ENCODE assay signal across 22 mouse cellular contexts in the genomic region with DNA sequence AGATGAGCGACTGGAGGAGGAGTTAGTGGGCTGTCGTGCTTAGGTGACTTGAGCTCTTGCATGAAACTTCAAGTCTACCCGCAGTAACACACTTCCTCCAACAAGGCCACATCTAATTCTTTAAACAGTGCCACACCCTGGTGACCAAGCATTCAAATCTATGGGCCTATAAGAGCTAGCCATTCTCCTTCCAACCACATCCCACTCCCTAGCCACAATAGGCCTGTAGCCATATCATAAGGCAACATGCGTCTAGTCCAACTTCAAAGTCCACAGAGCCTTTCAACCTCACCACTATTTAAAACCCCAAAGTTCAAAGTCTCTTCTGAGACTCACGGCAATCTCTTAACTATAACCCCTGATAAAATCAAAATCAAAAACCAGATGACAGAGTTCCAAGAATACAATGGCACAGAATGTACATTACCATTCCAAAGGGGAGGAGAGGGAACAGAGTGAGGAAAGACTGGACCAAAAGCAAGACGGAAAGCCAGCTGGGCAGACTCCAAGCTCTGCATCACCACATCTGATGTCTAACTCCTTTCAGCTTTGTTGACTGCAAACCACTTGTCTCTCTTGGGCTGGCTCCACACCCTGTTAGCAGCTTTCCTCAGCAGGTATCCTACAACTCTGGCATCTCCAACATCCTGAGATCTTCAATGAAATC. TPM values are rescaled to one million over a fixed set of nuclear protein-coding genes. Genes with fewer than 3 reads are reported as not detected.
A peak's percentile ranks its signal among the peaks of the same experiment; 100 is the strongest.
DNase-seq lines count a peak whose midpoint lies in the region; ATAC-seq and TF ChIP-seq lines count a peak whose summit lies in the region.
"Had no signal": no experiment of that assay in that cellular context is flagged by ENCODE, and none has a peak within 500 bp of the region (broad histone marks: within the 10 kb centered on the region; RNA-seq: fewer than 3 reads in every experiment).

No protein-coding gene starts in this region.

- no peaks in the 10 kb centered on the region for H3K4me1 ChIP-seq in intestine, postnatal 0 days (replicated peaks; ENCODE audit: control insufficient read depth, insufficient read depth, low read length)
- no peaks in the 10 kb centered on the region for H3K4me1 ChIP-seq in stomach, postnatal 0 days (replicated peaks; ENCODE audit: control insufficient read depth, insufficient read depth)
- no peaks in the 10 kb centered on the region for H3K4me1 ChIP-seq in liver, embryonic 11.5 days (replicated peaks; ENCODE audit: control insufficient read depth, insufficient read depth, low read length)
- H3K4me1 ChIP-seq: forebrain, embryonic 13.5 days; hindbrain, embryonic 13.5 days; limb, embryonic 15.5 days; midbrain, embryonic 15.5 days had no signal

- peak; percentile 87 for ATAC-seq in intestine, postnatal 0 days
- ATAC-seq in stomach, postnatal 0 days (ENCODE audit: low FRiP score, low TSS enrichment): peak; percentile 88
- no peak for ATAC-seq in liver, embryonic 11.5 days (replicated peaks; ENCODE audit: low FRiP score)
- ATAC-seq: forebrain, embryonic 13.5 days; lung, postnatal 0 days; midbrain, embryonic 15.5 days had no signal

- 51% methylated on average over 6 of the region's 6 CpGs for WGBS in intestine, postnatal 0 days
- WGBS in stomach, postnatal 0 days: 65% methylated on average over 6 of the region's 6 CpGs
- 68% methylated on average over 6 of the region's 6 CpGs for WGBS in liver, embryonic 11.5 days

- no peak overlapping the region for H3K9ac ChIP-seq in intestine, postnatal 0 days (ENCODE audit: low read depth, low read length)
- no peak overlapping the region for H3K9ac ChIP-seq in stomach, postnatal 0 days (ENCODE audit: low read length)
- H3K9ac ChIP-seq in liver, embryonic 11.5 days (ENCODE audit: low read depth, low read length): no peak overlapping the region
- H3K9ac ChIP-seq: forebrain, embryonic 13.5 days; hindbrain, embryonic 13.5 days; limb, embryonic 15.5 days; midbrain, embryonic 15.5 days had no signal

- TF ChIP-seq EP300 in stomach, postnatal 0 days (optimal IDR thresholded peaks at IDR 0.05): no peak

- TF ChIP-seq CTCF in intestine, postnatal 0 days (IDR thresholded peaks at IDR 0.05; ENCODE audit: low read depth): no peak
- peak; percentile 7; the same call in 1 of the 2 replicates for TF ChIP-seq CTCF in stomach, postnatal 0 days (IDR thresholded peaks at IDR 0.05; ENCODE audit: low read depth)

- peak; percentile 25 for DNase-seq in heart, adult 11 months
- no peak for DNase-seq in heart, postnatal 25 days (ENCODE audit: low spot score)
- DNase-seq in brain, adult 2 months (ENCODE audit: low read depth, low spot score): peak; percentile 41
- DNase-seq in stomach, postnatal 0 days (ENCODE audit: low spot score): peak; percentile 55
- no peak for DNase-seq in adrenal gland, postnatal 4 days (ENCODE audit: low spot score in 2 of 2)
- DNase-seq in liver, embryonic 11.5 days (ENCODE audit: low spot score): no peak
- DNase-seq: adrenal gland, postnatal 25 days; cerebellum, adult 11-12 months; gastrocnemius, postnatal 36 days; heart, postnatal 36 days; kidney, adult 9 months; kidney, postnatal 14 days; thymus, postnatal 36 days had no signal

- intact Hi-C loops in heart, postnatal 25 days (cut with DNase I): no loop called here

- no peak overlapping the region for H3K4me2 ChIP-seq in intestine, postnatal 0 days (replicated peaks; ENCODE audit: low read depth)
- no peak overlapping the region for H3K4me2 ChIP-seq in stomach, postnatal 0 days (replicated peaks; ENCODE audit: low read depth)
- H3K4me2 ChIP-seq in liver, embryonic 11.5 days: no peak overlapping the region
- H3K4me2 ChIP-seq: forebrain, embryonic 13.5 days; hindbrain, embryonic 13.5 days; limb, embryonic 15.5 days; midbrain, embryonic 15.5 days had no signal

- no peaks in the 10 kb centered on the region for H3K36me3 ChIP-seq in intestine, postnatal 0 days (ENCODE audit: control insufficient read depth, insufficient read depth)
- H3K36me3 ChIP-seq in stomach, postnatal 0 days (ENCODE audit: control insufficient read depth, insufficient read depth, low read length): no peaks in the 10 kb centered on the region
- no peaks in the 10 kb centered on the region for H3K36me3 ChIP-seq in liver, embryonic 11.5 days (ENCODE audit: control insufficient read depth, insufficient read depth, low read length)
- H3K36me3 ChIP-seq: hindbrain, embryonic 13.5 days; limb, embryonic 15.5 days; midbrain, embryonic 15.5 days had no signal

- H3K27ac ChIP-seq in intestine, postnatal 0 days (ENCODE audit: low read depth, low read length): peak overlapping the region; percentile 28; the same call in 1 of the 2 replicates
- peak overlapping the region; percentile 30; the same call in 1 of the 2 replicates for H3K27ac ChIP-seq in stomach, postnatal 0 days (replicated peaks)
- H3K27ac ChIP-seq in liver, embryonic 11.5 days (ENCODE audit: low read depth, low read length): no peak overlapping the region
- H3K27ac ChIP-seq: forebrain, embryonic 13.5 days; hindbrain, embryonic 13.5 days; limb, embryonic 15.5 days; macrophage; midbrain, embryonic 15.5 days had no signal

- H3K4me3 ChIP-seq in intestine, postnatal 0 days (ENCODE audit: low read depth, low read length): no peak overlapping the region
- H3K4me3 ChIP-seq in stomach, postnatal 0 days (ENCODE audit: low read depth, low read length): no peak overlapping the region
- no peak overlapping the region for H3K4me3 ChIP-seq in liver, embryonic 11.5 days (ENCODE audit: low read depth, low read length)
- H3K4me3 ChIP-seq: forebrain, embryonic 13.5 days; hindbrain, embryonic 13.5 days; limb, embryonic 15.5 days; midbrain, embryonic 15.5 days had no signal

- H3K9me3 ChIP-seq in intestine, postnatal 0 days (ENCODE audit: control insufficient read depth): no peaks in the 10 kb centered on the region
- no peaks in the 10 kb centered on the region for H3K9me3 ChIP-seq in stomach, postnatal 0 days (ENCODE audit: control insufficient read depth, low read length)
- H3K9me3 ChIP-seq in liver, embryonic 11.5 days (ENCODE audit: control insufficient read depth, low read length): no peaks in the 10 kb centered on the region
- H3K9me3 ChIP-seq: forebrain, embryonic 13.5 days; hindbrain, embryonic 13.5 days; limb, embryonic 15.5 days; midbrain, embryonic 15.5 days had no signal

- no peaks in the 10 kb centered on the region for H3K27me3 ChIP-seq in intestine, postnatal 0 days (replicated peaks; ENCODE audit: control insufficient read depth, insufficient read depth, low read length)
- no peaks in the 10 kb centered on the region for H3K27me3 ChIP-seq in stomach, postnatal 0 days (ENCODE audit: control insufficient read depth, insufficient read depth, low read length)
- H3K27me3 ChIP-seq in liver, embryonic 11.5 days (replicated peaks; ENCODE audit: control insufficient read depth, insufficient read depth, low read length): no peaks in the 10 kb centered on the region
- H3K27me3 ChIP-seq: forebrain, embryonic 13.5 days; hindbrain, embryonic 13.5 days; limb, embryonic 15.5 days; midbrain, embryonic 15.5 days had no signal

RNA-seq across cellular contexts. Expression of a gene that starts 13.1 kb away (rescaled TPM):
- not detected for total RNA-seq in heart, postnatal 25 days (2021)
- 7.0 and 18.2 TPM in 2 replicates for polyA plus RNA-seq in intestine, postnatal 0 days (2015; fragmentation: Nextera tagmentation; extraction: Ambion mirVana)
- polyA plus RNA-seq in stomach, postnatal 0 days (2015; fragmentation: Nextera tagmentation; extraction: Ambion mirVana): 539 and 549 TPM in 2 replicates
- total RNA-seq in adrenal gland, postnatal 4 days (2021): not detected
- polyA plus RNA-seq in liver, embryonic 11.5 days (2014; fragmentation: Nextera tagmentation; extraction: Ambion mirVana): 4.3 and 5.4 TPM in 2 replicates
- total RNA-seq: adrenal gland, postnatal 25 days; gastrocnemius, postnatal 36 days; heart, adult 8-10 months; heart, postnatal 36 days had no signal
- polyA plus RNA-seq: C2C12; forebrain, embryonic 13.5 days; macrophage had no signal

Comparison
In these comparisons a context has a peak if more than half of its experiments do, and no peak if none do; other contexts are left out.
1. DNase-seq: peak in heart, adult 11 months (single experiment), brain, adult 2 months (single experiment) and stomach, postnatal 0 days (single experiment); none in heart, postnatal 25 days (single experiment), adrenal gland, postnatal 4 days (0 of 2) and liver, embryonic 11.5 days (single experiment).
2. RNA of a gene that starts 13.1 kb away (polyA plus RNA-seq): 539 to 549 TPM in stomach, postnatal 0 days; 7.0 to 18.2 TPM in intestine, postnatal 0 days and 4.3 to 5.4 TPM in liver, embryonic 11.5 days; every median in the first group is over 10 times any median in the second.